In the genomic region with DNA sequence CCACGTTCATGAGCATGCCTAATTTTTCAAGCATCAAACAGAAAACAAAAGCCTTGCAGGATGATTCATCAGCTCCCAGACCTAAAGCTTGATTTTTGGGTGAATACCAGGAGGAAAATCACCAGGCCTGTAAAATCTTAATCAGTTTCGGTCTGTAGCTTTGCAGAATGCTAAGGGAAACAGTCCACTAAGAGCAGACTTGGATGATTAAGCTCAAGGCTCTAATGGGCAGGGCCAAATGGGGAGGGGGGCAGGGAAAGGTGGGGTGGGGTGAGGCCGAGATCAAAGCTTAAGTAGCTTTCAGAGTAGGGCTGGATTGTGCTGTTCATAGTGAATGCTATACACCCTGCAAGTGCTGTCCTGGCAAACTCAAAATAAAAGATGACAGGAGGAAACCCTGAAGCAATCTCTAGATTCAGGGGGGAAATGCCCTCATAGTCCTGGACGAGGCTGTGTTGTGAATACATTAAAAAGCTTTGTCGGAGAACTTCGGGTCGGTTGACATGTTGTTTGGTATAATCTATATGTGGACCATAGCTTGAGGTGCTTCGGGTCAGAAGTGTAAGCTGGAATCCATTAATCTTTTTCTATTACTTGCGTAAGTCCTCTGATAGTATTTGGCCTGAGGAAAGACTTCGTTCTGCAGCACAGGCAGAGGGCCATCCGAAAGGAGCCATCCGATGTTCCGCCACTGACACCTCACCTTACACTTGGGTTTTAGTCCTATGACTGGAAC, we compare ENCODE assay signal across 12 mouse cellular contexts.
DNase-seq lines count a peak whose midpoint lies in the region; ATAC-seq lines count a peak whose summit lies in the region.
"Had no signal": no experiment of that assay in that cellular context is flagged by ENCODE, and none has a peak within 500 bp of the region (broad histone marks: within the 10 kb centered on the region; RNA-seq: fewer than 3 reads in every experiment).

No protein-coding gene starts in this region.

- no peak for DNase-seq in kidney, postnatal 25 days
- peak; percentile 55 for DNase-seq in brain, adult 2 months (ENCODE audit: low read depth, low spot score)
- DNase-seq in cerebellum, adult 11-12 months: no peak
- DNase-seq in adrenal gland, postnatal 10 days: no peak
- DNase-seq: adrenal gland, adult 8-10 months; heart, adult 2 months; liver, postnatal 0 days; right cerebral cortex, adult 18-20 months had no signal

- no peak overlapping the region for H3K4me2 ChIP-seq in kidney, embryonic 14.5 days (replicated peaks; ENCODE audit: low read depth, low read length)
- H3K4me2 ChIP-seq in forebrain, embryonic 15.5 days (replicated peaks): no peak overlapping the region
- no peak overlapping the region for H3K4me2 ChIP-seq in midbrain, embryonic 15.5 days

- no peak overlapping the region for H3K4me3 ChIP-seq in kidney, embryonic 14.5 days (ENCODE audit: low read length)
- H3K4me3 ChIP-seq in forebrain, embryonic 15.5 days: no peak overlapping the region
- no peak overlapping the region for H3K4me3 ChIP-seq in midbrain, embryonic 15.5 days
- H3K4me3 ChIP-seq: heart, adult 2 months; layer of hippocampus, adult 2 months had no signal

- H3K36me3 ChIP-seq in kidney, embryonic 14.5 days (ENCODE audit: control insufficient read depth, insufficient read depth, low read length): no peaks in the 10 kb centered on the region
- no peaks in the 10 kb centered on the region for H3K36me3 ChIP-seq in forebrain, embryonic 15.5 days
- no peaks in the 10 kb centered on the region for H3K36me3 ChIP-seq in midbrain, embryonic 15.5 days (replicated peaks)

- WGBS in kidney, embryonic 14.5 days: 35% methylated on average over 13 of the region's 13 CpGs
- WGBS in forebrain, embryonic 15.5 days: 60% methylated on average over 13 of the region's 13 CpGs
- WGBS in midbrain, embryonic 15.5 days: 48% methylated on average over 13 of the region's 13 CpGs

- H3K4me1 ChIP-seq in kidney, embryonic 14.5 days (ENCODE audit: control insufficient read depth, insufficient read depth, low read length): peaks cover 17% of the 10 kb centered on the region
- H3K4me1 ChIP-seq in forebrain, embryonic 15.5 days: peaks cover 11% of the 10 kb centered on the region
- H3K4me1 ChIP-seq in midbrain, embryonic 15.5 days: peaks cover 8% of the 10 kb centered on the region

- ATAC-seq in kidney, embryonic 14.5 days (ENCODE audit: low FRiP score, low TSS enrichment): peak; percentile 92
- peak; percentile 38; the same call in 1 of the 2 replicates for ATAC-seq in forebrain, embryonic 15.5 days (replicated peaks)
- ATAC-seq in midbrain, embryonic 15.5 days (replicated peaks): peak; percentile 37; the same call in 1 of the 2 replicates
- ATAC-seq: liver, postnatal 0 days had no signal

- no peaks in the 10 kb centered on the region; the same call in 1 of the 2 replicates for H3K9me3 ChIP-seq in kidney, embryonic 14.5 days (ENCODE audit: control insufficient read depth, low read length)
- H3K9me3 ChIP-seq in forebrain, embryonic 15.5 days: no peaks in the 10 kb centered on the region
- H3K9me3 ChIP-seq in midbrain, embryonic 15.5 days: no peaks in the 10 kb centered on the region

- H3K9ac ChIP-seq in kidney, embryonic 14.5 days (ENCODE audit: low read depth, low read length): no peak overlapping the region
- no peak overlapping the region for H3K9ac ChIP-seq in forebrain, embryonic 15.5 days (replicated peaks)
- no peak overlapping the region for H3K9ac ChIP-seq in midbrain, embryonic 15.5 days
- H3K9ac ChIP-seq: liver, postnatal 0 days had no signal

- H3K27me3 ChIP-seq in kidney, embryonic 14.5 days (ENCODE audit: control insufficient read depth, insufficient read depth, low read length): no peaks in the 10 kb centered on the region
- no peaks in the 10 kb centered on the region for H3K27me3 ChIP-seq in forebrain, embryonic 15.5 days
- no peaks in the 10 kb centered on the region for H3K27me3 ChIP-seq in midbrain, embryonic 15.5 days (replicated peaks)

- peak overlapping the region; percentile 38; the same call in 1 of the 2 replicates for H3K27ac ChIP-seq in kidney, embryonic 14.5 days (ENCODE audit: low read depth, low read length)
- H3K27ac ChIP-seq in forebrain, embryonic 15.5 days (replicated peaks): no peak overlapping the region; the same call in 1 of the 2 replicates
- H3K27ac ChIP-seq in midbrain, embryonic 15.5 days: no peak overlapping the region
- H3K27ac ChIP-seq: heart, adult 2 months; layer of hippocampus, adult 2 months had no signal

Comparison
In these comparisons a context has a peak if more than half of its experiments do, and no peak if none do; other contexts are left out.
1. ATAC-seq: peak in every context shown above with its lines; median percentile 92 in kidney, embryonic 14.5 days; 38 in forebrain, embryonic 15.5 days; 37 in midbrain, embryonic 15.5 days.